Mouse (Mus musculus) urinary bladder, postnatal 4 days (tissue): ENCODE measurements around the gene Zfp81.
"Not testable (repeated sequence)": the region's sequence is repeated elsewhere in the genome, so short reads cannot be mapped to it uniquely, and the experiment has no call there.

Experiments used
- DNase-seq, 2 experiments: peaks; one replicate each; pipeline ENCODE4 v3.0.0; 2021 to 2022; ENCODE audit warnings: low spot score in 2 of 2

Zfp81 gene

GRCm38 (mm10) chr17:33358411-33359384, at the start of gene Zfp81:
Zfp81 (minus strand) TSS chr17:33358878.
- DNase-seq, result peak; percentile 71 to 79

GRCm38 (mm10) chr17:33394182-33395034, 35.7 kb upstream of the Zfp81 start, which contains the start of gene Zfp101:
Zfp101 (minus strand) TSS chr17:33394641.
- peak; percentile 83 to 85 for DNase-seq

GRCm38 (mm10) chr17:33392271-33392670, 33.6 kb upstream of the Zfp81 start:
- no peak for DNase-seq

GRCm38 (mm10) chr17:33385705-33386104, 27.0 kb upstream of the Zfp81 start:
- DNase-seq, result no peak

GRCm38 (mm10) chr17:33372795-33373194, 14.1 kb upstream of the Zfp81 start:
- no peak for DNase-seq

- no peak for DNase-seq
Observed at GRCm38 (mm10) chr17:33352981-33353380, 5.7 kb downstream of the Zfp81 start.

- not testable (repeated sequence) for DNase-seq
Observed at GRCm38 (mm10) chr17:33289876-33290149, 68.9 kb downstream of the Zfp81 start.

- not testable (repeated sequence) for DNase-seq
Observed at GRCm38 (mm10) chr17:33289039-33289875, 69.4 kb downstream of the Zfp81 start, which contains the start of gene Zfp955b. Zfp955b (plus strand) TSS chr17:33289544.
